Mouse (Mus musculus): ENCODE results near the gene Bard1. TPM values are rescaled to one million over a fixed set of nuclear protein-coding genes. Genes with fewer than 3 reads are reported as not detected.
A peak's percentile ranks its signal among the peaks of the same experiment; 100 is the strongest.

Bard1 gene
- polyA plus RNA-seq, 1 experiment from 2014 or later, result 2.1 TPM

DNA sequence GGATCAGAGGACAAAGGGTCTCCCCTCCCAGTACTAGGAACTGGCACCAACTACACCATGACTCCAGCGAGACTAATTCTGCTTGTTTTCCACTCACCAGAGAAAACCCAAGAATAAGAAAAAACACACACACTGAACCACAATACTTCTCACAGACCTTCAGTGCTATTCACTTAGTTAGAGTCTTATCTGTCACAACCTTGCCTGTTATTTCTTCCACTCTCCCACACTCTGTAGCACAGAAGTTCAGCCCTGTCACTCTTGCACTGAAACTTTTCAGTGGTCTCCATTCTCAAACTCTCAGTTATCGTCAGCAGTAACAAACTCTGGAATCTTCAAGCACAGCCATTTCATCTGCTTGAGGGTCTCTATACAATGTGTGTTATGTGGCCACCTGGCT is 50.2 kb downstream of the Bard1 start:
- WGBS, result 58% methylated on average over 2 of the region's 2 CpGs
- ATAC-seq (ENCODE audit: insufficient number of reproducible peaks, low FRiP score), result no peak
- Histone ChIP-seq H3K27ac (ENCODE audit: poor library complexity, severe bottlenecking) (peak overlapping the region; percentile 64), H3K4me1 (replicated peaks) (peaks cover 30% of the 10 kb centered on the region), H3K9me3 (replicated peaks) (no peaks in the 10 kb centered on the region), H3K36me3 (peaks cover 3% of the 10 kb centered on the region; the same call in 1 of the 2 replicates), H3K9ac (no peak overlapping the region), H3K27me3 (replicated peaks) (no peaks in the 10 kb centered on the region), H3K4me3 (no peak overlapping the region), H3K4me2 (no peak overlapping the region)

DNA sequence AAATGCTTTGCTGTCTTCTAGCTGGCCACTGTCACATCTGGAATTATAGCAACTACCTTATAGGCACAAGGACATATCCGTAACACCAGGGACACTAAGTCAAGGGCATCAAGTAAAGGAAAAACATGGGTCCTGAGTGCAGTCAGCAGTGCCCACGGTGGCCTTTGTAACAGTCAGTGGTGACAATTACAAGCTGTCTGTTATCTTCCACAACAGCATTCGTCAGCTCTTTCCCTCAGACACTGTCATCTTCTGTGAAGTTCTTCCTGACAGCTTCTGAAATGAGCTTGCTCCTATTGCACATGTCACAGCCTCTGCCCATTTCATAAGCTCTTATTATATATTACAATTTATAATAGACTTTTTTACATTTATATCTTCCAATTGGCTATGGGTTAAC is 50.7 kb downstream of the Bard1 start:
- Histone ChIP-seq H3K4me1 (replicated peaks) (peaks cover 30% of the 10 kb centered on the region), H3K4me3 (no peak overlapping the region), H3K9ac (no peak overlapping the region), H3K9me3 (replicated peaks) (no peaks in the 10 kb centered on the region), H3K27me3 (replicated peaks) (no peaks in the 10 kb centered on the region), H3K36me3 (peaks cover 3% of the 10 kb centered on the region; the same call in 1 of the 2 replicates), H3K4me2 (no peak overlapping the region), H3K27ac (ENCODE audit: poor library complexity, severe bottlenecking) (peak overlapping the region; percentile 34)
- ATAC-seq (ENCODE audit: insufficient number of reproducible peaks, low FRiP score), result no peak
- WGBS, result 56% methylated on average over 3 of the region's 3 CpGs

DNA sequence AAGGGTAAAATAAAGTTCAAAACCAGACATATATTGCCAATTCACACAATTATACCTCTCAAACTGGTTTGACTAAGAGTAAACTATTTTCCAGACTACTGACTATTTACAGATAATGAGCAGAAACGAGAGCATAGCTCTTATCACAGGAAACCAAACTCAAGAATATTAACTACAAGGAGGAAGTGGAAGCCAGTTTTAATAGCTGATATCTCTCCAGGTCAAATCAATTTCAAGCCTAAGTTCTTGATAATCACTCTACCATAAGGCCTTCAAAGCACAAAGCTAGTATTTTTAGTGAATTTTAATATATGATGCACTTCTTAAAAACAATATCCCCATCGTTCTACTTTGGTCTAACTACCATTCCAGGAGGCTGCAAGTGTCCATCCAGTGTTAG is 57.8 kb downstream of the Bard1 start:
- no peak overlapping the region for H3K4me2 ChIP-seq
- ATAC-seq (ENCODE audit: insufficient number of reproducible peaks, low FRiP score), result no peak
- no peak overlapping the region for H3K9ac ChIP-seq
- 68% methylated on average over 2 of the region's 2 CpGs for WGBS
- no peak overlapping the region for H3K4me3 ChIP-seq
- H3K9me3 ChIP-seq (replicated peaks), result no peaks in the 10 kb centered on the region
- H3K27ac ChIP-seq (ENCODE audit: poor library complexity, severe bottlenecking), result no peak overlapping the region
- H3K36me3 ChIP-seq, result peaks cover 6% of the 10 kb centered on the region; the same call in 1 of the 2 replicates
- H3K27me3 ChIP-seq (replicated peaks), result no peaks in the 10 kb centered on the region
- peaks cover 7% of the 10 kb centered on the region for H3K4me1 ChIP-seq (replicated peaks)

DNA sequence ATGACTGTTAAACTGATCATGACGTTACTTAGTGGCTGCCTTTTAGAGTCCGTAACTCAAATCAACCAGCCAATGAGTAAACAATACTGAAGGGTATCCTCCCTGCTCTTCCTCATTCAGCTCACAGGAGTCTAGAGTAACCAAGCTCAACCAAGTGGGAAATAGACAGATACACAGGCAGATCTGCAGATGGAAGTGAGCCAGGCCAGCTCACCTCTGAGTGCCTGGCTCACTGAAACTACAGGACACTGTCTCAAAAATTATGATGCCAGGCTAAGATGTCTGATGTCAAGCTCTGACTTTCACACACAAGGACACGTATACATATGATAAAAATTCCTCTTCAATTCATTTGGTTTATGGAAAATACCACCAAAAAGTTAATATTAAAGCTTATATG is 59.0 kb downstream of the Bard1 start:
- no peak overlapping the region for H3K4me3 ChIP-seq
- no peak overlapping the region for H3K9ac ChIP-seq
- no peaks in the 10 kb centered on the region for H3K9me3 ChIP-seq (replicated peaks)
- ATAC-seq (ENCODE audit: insufficient number of reproducible peaks, low FRiP score), result no peak
- H3K36me3 ChIP-seq, result peaks cover 6% of the 10 kb centered on the region; the same call in 1 of the 2 replicates
- no peak overlapping the region for H3K27ac ChIP-seq (ENCODE audit: poor library complexity, severe bottlenecking)
- H3K4me2 ChIP-seq, result no peak overlapping the region
- H3K4me1 ChIP-seq (replicated peaks), result no peaks in the 10 kb centered on the region
- 91% methylated on average over 3 of the region's 3 CpGs for WGBS
- H3K27me3 ChIP-seq (replicated peaks), result no peaks in the 10 kb centered on the region

DNA sequence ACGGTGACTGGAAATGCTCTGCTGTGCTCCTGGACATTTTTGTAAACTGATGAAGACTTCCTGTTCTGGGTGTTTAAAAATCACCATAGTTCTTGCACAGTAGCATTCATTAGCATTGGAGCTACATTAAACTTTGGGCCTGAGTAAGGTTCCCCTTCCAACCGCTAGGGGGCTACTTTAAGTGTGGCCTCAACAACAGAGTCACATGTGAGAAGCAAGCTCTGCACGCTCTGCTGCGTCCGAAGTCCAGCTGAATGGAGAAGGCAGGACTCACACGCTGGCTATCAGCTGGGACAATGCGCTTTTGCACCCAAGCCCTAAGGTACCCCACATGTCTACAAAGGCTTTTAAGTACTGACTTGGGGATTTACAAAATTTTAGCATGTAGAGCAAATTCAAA is 65.9 kb downstream of the Bard1 start:
- no peak overlapping the region for H3K4me2 ChIP-seq
- ATAC-seq (ENCODE audit: insufficient number of reproducible peaks, low FRiP score), result 0 out of 2 replicates have a peak, but pooled peaks have one; percentile 59
- H3K4me1 ChIP-seq (replicated peaks), result no peaks in the 10 kb centered on the region
- H3K9me3 ChIP-seq (replicated peaks), result no peaks in the 10 kb centered on the region
- H3K4me3 ChIP-seq, result no peak overlapping the region
- no peaks in the 10 kb centered on the region for H3K36me3 ChIP-seq
- WGBS, result 71% methylated on average over 7 of the region's 7 CpGs
- H3K27me3 ChIP-seq (replicated peaks), result no peaks in the 10 kb centered on the region
- H3K27ac ChIP-seq (ENCODE audit: poor library complexity, severe bottlenecking), result no peak overlapping the region
- no peak overlapping the region for H3K9ac ChIP-seq

DNA sequence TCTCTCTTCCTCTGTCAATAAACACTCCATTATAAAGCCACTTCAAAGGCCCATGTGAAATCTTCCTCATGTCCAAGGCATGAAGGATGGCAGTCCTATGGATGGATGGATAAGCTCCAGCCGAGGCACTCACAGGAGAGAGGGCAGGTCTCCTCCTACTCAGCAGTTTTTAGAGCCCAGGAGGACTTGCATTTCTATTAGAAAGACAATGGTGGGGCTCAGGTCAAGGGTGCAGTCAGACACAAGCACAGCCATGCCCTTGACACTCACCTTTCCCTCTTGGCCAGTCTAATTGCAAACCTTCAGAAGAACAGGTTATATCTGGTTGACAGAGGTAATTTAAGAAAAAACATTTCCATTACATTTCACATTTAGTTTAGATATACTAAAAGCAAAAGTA is 67.4 kb downstream of the Bard1 start:
- Histone ChIP-seq H3K4me2 (no peak overlapping the region), H3K36me3 (peaks cover under 1% of the 10 kb centered on the region), H3K4me3 (no peak overlapping the region), H3K27ac (ENCODE audit: poor library complexity, severe bottlenecking) (no peak overlapping the region), H3K9me3 (replicated peaks) (no peaks in the 10 kb centered on the region), H3K4me1 (replicated peaks) (no peaks in the 10 kb centered on the region), H3K27me3 (replicated peaks) (no peaks in the 10 kb centered on the region), H3K9ac (no peak overlapping the region)
- 48% methylated on average over 1 of the region's 1 CpGs for WGBS
- ATAC-seq (ENCODE audit: insufficient number of reproducible peaks, low FRiP score), result no peak

DNA sequence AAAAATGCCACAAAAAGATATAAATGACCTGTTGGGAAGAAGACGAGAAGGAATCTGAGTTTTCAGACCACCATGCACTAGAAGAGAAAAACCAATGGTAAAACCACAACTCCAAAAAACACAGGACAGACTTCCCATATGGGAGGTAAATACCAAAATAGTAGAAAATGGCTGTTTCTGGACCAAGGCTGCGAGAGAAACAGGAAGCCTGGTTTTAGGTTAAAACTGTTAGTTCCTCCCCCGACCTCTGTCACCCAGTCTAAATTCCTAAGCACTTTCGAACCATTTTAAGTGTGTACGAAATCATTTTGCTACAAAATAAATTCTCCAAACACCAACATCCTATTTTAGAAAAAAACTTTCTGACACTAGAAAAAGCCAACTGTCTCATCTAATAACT is 80.2 kb downstream of the Bard1 start:
- Histone ChIP-seq H3K4me1 (replicated peaks) (no peaks in the 10 kb centered on the region), H3K9me3 (replicated peaks) (no peaks in the 10 kb centered on the region)
- 86% methylated on average over 5 of the region's 5 CpGs for WGBS

DNA sequence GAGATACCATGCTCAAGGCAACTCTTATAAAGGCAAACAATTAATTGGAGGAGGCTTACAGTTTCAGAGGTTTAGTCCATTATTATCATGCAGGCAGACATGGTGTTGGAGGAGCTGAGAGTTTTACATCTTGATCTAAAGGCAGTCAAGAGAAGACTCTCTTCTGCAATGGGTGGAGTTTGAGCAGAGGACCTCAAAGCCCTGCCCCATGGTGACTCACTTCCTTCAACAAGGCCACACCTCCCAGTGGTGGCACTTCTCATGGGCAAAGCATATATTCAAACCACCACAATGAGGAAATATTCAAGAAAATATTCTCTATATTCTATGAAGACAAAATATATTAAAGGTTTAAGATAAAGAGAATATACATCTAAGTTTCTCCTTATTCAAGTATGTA is 88.6 kb downstream of the Bard1 start:
- Histone ChIP-seq H3K27me3 (replicated peaks) (no peaks in the 10 kb centered on the region), H3K4me3 (no peak overlapping the region), H3K9me3 (replicated peaks) (0 out of 2 replicates have a peak, but pooled peaks cover 2% of the 10 kb centered on the region), H3K36me3 (no peaks in the 10 kb centered on the region), H3K27ac (ENCODE audit: poor library complexity, severe bottlenecking) (no peak overlapping the region), H3K4me2 (no peak overlapping the region), H3K9ac (no peak overlapping the region), H3K4me1 (replicated peaks) (no peaks in the 10 kb centered on the region)
- ATAC-seq (ENCODE audit: insufficient number of reproducible peaks, low FRiP score), result no peak

More for the DNA sequence above, 80.2 kb downstream of the Bard1 start:
- H3K27me3 ChIP-seq (replicated peaks), result no peaks in the 10 kb centered on the region
- H3K4me2 ChIP-seq, result no peak overlapping the region
- no peak for ATAC-seq (ENCODE audit: insufficient number of reproducible peaks, low FRiP score)
- H3K9ac ChIP-seq, result no peak overlapping the region
- H3K27ac ChIP-seq (ENCODE audit: poor library complexity, severe bottlenecking), result no peak overlapping the region
- H3K4me3 ChIP-seq, result no peak overlapping the region
- peaks cover 10% of the 10 kb centered on the region; the same call in 1 of the 2 replicates for H3K36me3 ChIP-seq

DNA sequence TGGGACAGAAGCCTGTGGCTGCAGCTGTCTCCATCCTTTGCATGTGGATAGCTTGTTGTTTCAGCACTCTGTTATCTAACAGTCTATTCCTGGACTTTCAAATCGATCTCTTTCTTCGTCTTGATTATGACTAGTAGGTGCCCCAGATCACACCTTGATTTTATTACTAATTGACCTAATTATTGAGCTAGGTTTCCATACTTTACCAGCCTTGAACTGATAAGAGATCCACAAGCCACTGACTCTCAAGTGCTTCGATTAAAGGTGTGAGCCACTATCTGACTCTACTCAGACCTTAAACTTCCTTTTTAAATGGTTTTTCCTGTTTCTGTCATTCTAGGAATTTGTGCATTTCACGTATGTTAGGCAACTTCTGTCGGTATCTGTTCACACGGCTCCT is 96.9 kb downstream of the Bard1 start:
- no peak overlapping the region for H3K4me3 ChIP-seq
- 57% methylated on average over 6 of the region's 6 CpGs for WGBS
- no peak overlapping the region for H3K27ac ChIP-seq (ENCODE audit: poor library complexity, severe bottlenecking)
- no peaks in the 10 kb centered on the region for H3K27me3 ChIP-seq (replicated peaks)
- H3K9me3 ChIP-seq (replicated peaks), result 0 out of 2 replicates have a peak, but pooled peaks cover 2% of the 10 kb centered on the region
- no peak overlapping the region for H3K4me2 ChIP-seq
- H3K4me1 ChIP-seq (replicated peaks), result no peaks in the 10 kb centered on the region
- H3K36me3 ChIP-seq, result no peaks in the 10 kb centered on the region
- no peak overlapping the region for H3K9ac ChIP-seq
- no peak for ATAC-seq (ENCODE audit: insufficient number of reproducible peaks, low FRiP score)

DNA sequence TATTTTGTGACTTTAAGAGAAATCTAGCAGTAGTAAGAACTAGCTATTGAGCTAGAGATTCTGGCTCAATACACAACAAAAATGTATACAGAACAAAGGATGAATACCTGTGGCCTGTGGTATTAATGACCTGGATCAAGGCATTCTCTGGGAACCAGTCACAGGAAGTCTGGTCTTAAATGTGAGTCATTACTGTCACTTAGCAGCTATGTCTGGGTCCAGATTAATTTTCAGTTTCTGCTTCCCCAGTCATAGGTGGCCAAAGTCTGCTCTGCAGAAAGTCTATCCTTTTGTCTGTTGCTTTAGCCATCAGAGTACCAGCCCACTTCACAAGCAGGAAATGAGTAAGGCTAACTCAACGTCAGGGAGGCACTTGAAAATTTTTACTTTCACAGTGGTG is 98.8 kb downstream of the Bard1 start:
- Histone ChIP-seq H3K36me3 (no peaks in the 10 kb centered on the region), H3K27ac (ENCODE audit: poor library complexity, severe bottlenecking) (no peak overlapping the region), H3K4me3 (no peak overlapping the region), H3K4me1 (replicated peaks) (no peaks in the 10 kb centered on the region), H3K4me2 (no peak overlapping the region), H3K27me3 (replicated peaks) (no peaks in the 10 kb centered on the region), H3K9me3 (replicated peaks) (no peaks in the 10 kb centered on the region), H3K9ac (no peak overlapping the region)
- no peak for ATAC-seq (ENCODE audit: insufficient number of reproducible peaks, low FRiP score)
- 38% methylated on average over 1 of the region's 1 CpGs for WGBS

DNA sequence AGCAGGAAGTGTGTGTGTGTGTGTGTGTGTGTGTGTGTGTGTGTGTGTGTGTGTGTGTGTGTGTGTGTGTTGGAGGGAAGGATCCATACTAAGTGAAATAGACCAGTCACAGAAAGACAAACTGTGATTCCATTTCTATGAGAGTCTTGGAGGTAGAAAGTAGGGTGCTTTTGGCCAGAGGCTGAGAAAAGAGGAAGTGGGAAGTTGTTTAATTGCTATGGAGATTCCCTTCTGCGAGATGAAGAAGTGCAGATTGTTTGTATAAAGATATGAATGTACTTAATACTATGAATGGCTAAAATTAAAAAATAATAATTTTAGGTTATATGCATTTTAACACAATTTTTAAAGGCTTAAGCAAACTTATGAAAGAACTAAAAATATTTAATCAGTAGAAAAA is 99.2 kb downstream of the Bard1 start:
- Histone ChIP-seq H3K9me3 (replicated peaks) (no peaks in the 10 kb centered on the region), H3K4me2 (no peak overlapping the region), H3K36me3 (no peaks in the 10 kb centered on the region), H3K4me1 (replicated peaks) (no peaks in the 10 kb centered on the region), H3K27ac (ENCODE audit: poor library complexity, severe bottlenecking) (no peak overlapping the region), H3K9ac (no peak overlapping the region), H3K27me3 (replicated peaks) (no peaks in the 10 kb centered on the region), H3K4me3 (no peak overlapping the region)
- no peak for ATAC-seq (ENCODE audit: insufficient number of reproducible peaks, low FRiP score)
- WGBS, result 54% methylated on average over 1 of the region's 1 CpGs

DNA sequence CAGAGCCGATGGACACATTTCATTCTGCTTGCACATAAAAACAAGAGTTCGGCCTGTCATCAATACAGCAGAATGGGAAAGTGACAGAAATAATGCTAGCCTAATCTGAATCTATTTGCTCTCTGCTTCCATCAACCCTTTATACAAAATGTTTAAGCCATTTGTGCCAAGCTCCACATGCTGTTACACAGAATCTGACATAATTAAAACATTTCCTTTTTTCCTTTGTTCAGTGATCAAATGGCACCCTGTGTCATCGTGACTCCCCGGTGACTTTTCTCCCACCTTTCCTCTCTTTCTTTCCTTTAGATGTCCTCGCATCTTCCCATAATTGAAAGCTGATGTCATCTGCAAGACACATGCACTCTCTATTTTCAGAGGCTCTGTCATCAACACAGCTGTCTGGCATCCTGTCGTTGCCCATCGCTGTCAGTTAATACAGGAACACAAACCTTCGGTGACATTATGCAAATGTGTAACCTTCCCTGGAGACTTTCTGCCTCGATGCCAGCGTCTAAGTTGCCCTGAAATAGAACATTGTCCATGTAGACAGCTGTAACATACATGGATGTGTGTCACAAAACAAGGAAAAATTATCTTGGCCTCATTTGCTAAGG is 105.5 kb downstream of the Bard1 start:
- Histone ChIP-seq H3K27ac (ENCODE audit: poor library complexity, severe bottlenecking) (no peak overlapping the region), H3K4me2 (no peak overlapping the region), H3K4me1 (replicated peaks) (peaks cover 13% of the 10 kb centered on the region), H3K4me3 (no peak overlapping the region), H3K9ac (no peak overlapping the region), H3K9me3 (replicated peaks) (no peaks in the 10 kb centered on the region), H3K27me3 (replicated peaks) (no peaks in the 10 kb centered on the region), H3K36me3 (no peaks in the 10 kb centered on the region)
- WGBS, result 56% methylated on average over 10 of the region's 10 CpGs
- ATAC-seq (ENCODE audit: insufficient number of reproducible peaks, low FRiP score), result no peak

Measured in heart, embryonic 12.5 days (tissue).